Mouse (Mus musculus): ENCODE results near the gene Hoxd8.

DNA sequence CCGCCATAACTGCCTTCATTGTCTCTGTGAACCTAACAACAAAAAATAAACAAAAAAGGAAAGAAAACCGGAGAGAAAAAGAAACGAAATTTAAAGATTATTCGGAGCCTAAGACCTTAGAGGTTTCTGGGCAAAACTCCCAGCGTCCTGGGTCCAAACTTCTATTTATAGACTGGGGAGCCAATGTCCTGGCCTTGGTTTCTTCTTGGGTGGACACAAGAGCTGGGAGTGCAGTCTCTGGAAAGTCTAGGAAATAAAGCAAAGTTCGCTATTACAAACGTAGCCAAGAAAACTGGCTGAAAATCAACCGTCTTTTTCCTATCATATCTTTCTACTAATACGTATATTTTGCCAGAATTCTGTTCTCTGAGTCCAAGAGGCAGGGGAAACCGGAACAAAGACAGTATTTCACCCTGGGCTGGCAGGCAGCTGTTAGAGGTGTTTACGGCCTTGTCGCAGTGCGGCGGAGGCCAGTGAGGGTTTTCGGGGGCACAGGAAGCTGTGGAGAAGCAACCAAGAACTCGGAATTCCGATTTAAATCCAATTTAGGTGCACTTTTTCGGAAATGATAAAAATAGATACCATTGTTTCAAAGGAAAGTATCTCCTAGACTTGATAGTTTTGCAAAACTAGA, 9.9 kb downstream of the Hoxd8 start:
- no peak for TF ChIP-seq GATA1 (IDR thresholded peaks at IDR 0.05; ENCODE audit: borderline replicate concordance, low read length)
- no peak for TF ChIP-seq FLI1 (IDR thresholded peaks at IDR 0.05; ENCODE audit: low read length)
